Mouse (Mus musculus): ENCODE results near the gene Thsd4.

Gene Thsd4

DNA sequence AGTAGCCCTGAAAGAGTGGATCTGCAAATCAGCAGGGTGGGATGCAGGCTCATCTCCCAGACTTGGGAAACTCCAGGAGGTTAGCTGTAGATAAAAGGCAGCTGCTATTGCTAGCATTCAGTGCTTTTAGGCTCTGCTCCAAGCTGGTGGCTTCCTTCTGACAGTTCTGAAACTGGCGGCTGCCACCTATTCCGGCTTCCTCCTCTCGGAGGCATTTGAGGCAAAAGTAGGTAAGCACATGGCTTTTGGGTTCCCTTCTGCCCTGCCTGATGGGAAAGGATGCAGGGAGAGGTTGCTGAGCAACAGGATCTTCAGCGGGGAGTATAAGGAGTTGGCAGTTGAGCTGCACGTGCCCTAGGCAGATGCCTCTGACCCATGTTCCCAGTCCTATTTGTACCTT lies 65.2 kb downstream of the Thsd4 start:
- DNase-seq (ENCODE audit: low read depth) = no peak

DNA sequence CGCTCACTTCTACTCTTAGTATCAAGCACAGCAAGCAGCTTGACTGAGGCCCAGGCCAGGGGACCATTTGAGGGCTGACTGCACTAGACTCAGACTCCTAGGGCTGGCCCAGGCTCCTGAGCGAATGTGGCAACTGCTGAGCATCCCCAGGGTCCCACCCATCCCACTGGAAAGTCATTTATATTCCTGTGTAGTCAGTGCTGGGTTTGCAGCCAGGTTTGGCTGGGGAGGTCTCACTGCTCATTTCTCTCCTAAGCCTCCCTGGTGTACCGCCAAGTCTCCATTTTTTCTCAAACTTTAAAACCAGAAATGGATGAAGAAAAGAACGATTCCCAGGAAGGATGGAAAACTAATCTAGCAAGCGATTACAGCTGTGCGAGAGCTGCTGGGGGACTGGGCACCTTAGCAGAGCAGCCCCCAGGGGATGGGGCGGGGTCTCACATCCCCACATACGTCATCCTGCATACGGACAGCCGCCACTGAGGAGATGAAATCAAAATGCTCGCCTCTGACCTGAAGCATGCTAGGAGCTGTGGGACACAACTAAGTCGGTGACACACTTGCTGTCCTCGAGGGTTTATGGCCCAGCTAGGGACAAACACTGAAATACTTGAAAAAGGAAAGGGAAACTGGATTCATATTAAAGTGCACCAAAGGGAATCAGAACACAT lies 67.3 kb downstream of the Thsd4 start:
- no peak for DNase-seq (ENCODE audit: low read depth)

DNA sequence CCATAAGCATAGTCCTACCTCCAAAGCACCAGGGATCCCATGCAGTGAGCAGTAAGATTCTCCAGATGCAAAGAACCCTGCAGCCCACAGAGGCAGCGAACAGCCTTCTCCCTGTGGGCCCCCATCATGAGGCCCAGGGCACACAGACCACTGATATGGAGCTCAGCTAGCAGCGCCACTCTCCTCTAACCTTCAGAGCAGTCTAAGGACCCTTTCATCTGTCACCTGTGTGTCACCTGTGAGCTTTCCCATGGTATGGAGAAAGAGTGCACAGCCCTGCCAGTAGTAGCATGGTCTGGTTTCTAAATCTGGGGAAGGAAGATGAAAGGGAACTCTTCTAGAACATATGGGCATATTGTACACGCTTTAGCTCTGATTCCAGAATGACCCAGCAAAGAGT lies 72.3 kb downstream of the Thsd4 start:
- no peak for DNase-seq (ENCODE audit: low read depth)

GRCm38 (mm10) chr9:60445821-60446220 lies 76.0 kb downstream of the Thsd4 start:
- no peak for DNase-seq (ENCODE audit: low read depth)

DNA sequence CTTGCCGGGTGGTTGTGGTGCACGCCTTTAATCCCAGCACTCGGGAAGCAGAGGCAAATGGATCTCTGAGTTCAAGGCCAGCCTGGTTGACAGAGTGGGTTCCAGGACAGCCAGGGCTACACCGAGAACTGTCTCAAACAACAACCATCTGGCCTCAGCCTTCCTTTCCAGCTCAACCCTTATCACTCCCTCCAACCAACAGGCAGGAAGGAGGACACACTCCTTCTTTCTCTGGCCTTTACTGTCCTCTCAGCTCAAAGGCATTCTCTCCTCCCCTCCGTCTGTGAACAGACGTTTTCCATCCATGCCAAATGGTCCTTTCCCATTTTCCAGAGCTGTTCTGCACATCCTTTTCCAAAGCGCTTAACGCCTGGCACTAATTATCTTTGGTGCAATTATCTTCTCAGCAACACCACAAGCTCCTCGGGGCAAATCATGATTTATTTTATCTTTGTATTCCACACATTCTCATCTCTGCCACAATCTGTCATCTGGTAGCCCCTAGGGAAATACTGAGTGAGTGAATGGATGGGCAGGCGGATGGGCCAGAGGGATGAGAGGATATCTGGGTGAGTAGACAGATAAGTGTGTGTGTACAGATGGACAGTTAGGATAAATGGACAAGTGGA lies 80.5 kb downstream of the Thsd4 start:
- DNase-seq (ENCODE audit: low read depth) = no peak

- DNase-seq (ENCODE audit: low read depth) = no peak
Measured at GRCm38 (mm10) chr9:60440506-60440905, 81.3 kb downstream of the Thsd4 start.

DNA sequence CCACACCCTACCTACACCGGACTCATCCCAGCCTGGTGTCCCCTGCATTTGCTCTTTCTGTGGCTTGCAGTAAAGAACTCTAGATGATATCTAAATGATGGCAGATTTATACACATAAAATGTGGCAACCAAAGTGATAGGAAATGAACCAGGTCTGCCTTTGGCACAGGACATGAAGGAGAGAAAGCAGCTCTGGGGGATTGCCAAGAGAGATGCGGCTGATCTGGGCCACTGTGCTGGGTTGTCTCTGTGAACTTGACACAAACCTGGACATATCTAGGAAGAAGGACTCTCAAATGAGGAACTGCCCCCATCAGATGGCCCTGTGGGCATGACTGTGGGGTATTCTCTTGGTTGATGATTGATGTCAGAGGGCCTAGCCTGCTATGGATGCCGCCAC lies 85.6 kb downstream of the Thsd4 start:
- DNase-seq (ENCODE audit: low read depth) = no peak

- DNase-seq (ENCODE audit: low read depth) = no peak
Measured at GRCm38 (mm10) chr9:60434093-60434492, 87.8 kb downstream of the Thsd4 start.

DNA sequence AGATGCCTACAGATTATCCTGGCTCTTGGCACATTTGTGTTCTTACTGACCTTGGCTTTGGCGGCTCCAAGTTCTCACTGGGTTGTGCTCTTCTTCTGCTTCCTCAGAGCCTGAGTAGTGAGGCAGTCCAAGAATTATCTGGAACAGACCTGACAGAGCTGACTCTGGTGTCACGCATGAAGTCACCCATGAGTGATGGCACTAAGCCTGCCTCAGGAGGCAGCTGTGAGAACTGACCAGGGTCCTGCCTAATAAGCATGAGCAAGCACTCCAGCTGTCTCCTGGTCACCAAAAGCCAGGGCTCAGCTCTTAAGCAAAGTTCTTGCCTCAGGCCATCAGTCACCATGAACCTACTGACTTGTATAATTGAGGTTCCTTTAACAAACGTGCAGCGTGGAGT lies 89.9 kb downstream of the Thsd4 start:
- no peak for DNase-seq (ENCODE audit: low read depth)

DNA sequence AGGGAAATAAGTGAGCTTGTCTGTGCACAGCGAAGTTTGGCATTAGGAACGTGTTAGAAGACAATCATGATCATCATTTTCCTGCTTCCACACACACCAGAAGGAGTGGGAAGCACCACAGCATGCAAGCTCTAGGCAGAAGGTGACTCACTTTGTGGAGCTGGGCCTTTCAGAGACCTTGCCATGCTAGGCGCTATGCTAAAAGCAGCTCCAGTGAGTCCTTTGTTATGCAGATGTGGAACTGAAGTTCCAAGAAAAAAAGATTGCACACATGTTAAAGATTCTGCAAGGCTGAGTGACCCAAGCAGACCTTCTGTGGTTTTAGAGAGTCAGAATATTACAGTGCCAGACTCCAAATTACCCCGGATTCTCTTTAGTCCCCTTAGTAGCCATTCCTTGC lies 91.8 kb downstream of the Thsd4 start:
- no peak for DNase-seq (ENCODE audit: low read depth)

GRCm38 (mm10) chr9:60414076-60414755 lies 107.6 kb downstream of the Thsd4 start:
- DNase-seq (ENCODE audit: low read depth) = no peak

DNA sequence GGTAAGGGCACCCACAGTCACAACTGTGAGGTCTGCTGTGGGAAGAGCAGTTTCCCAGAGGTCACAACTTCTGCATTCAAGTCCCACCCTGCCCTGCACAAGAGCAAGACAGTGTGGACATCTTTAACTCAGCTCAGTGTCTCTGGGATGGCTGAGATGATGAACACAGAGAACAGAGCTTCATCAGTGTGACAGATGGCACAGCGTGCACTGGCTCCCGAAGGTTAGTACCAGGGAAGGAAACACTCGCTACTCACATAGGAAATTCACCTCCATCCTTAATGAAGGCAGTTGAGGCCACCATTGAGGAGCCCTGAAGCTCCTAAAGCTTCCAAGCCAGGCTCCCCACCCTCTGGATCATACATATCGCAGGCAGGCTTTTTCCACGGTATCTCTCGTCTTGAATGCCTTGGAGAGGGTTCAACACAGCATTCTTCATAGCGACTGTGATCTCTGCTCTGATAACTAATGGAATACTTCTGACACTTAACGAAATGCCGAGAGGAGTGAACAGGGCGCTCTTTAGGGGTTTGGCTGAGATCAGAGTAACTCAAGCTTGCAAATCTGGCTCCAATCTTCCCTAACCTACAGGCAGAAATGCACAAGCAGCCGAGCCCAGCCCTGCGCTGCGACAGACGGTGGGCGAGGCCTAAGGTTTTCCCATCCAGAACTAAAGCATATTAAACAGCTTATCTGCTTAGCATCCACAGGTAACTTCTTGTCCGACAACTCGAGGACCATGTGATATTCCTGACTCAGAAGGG lies 110.8 kb downstream of the Thsd4 start:
- DNase-seq (ENCODE audit: low read depth) = no peak

DNA sequence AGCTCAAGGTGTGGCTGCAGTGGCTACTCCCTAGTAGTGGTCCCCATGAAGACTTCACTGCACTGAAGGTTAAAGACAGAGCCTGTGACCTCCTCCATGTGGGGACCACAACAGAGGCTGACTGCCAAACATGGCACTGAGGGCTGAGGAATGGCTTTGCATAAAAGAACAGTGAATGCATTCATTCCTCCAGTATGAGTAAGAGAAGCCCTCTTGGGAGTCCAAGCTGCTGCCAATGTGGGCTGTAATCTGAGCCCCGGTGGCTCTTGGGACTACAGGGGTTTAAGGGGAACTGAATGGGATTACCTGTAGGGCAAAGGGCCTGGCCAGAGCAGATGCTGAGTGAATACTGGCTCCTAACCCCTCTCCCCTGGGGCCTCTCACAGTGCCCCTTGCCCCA lies 114.5 kb downstream of the Thsd4 start:
- peak; percentile 63 for DNase-seq (ENCODE audit: low read depth)

DNA sequence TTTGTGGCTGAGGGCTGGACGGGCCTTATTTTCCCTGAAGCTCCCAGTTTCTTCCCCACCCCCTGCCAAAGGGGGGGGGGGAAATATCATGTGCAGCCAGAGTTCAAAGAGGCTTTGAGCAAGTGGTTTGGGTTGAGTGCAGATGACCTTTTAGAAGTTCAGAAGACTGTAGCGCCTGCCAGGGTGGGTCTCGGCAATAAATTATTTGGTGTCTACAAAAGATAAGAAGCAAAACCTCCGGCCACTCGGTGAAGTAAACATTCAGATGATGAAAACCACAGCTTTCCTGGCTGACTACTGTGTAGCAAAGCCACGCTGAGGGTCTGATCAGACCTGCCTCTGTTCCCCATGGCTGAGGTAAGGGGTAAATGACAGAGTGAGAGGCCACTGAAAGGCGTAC lies 116.1 kb downstream of the Thsd4 start:
- no peak for DNase-seq (ENCODE audit: low read depth)

GRCm38 (mm10) chr9:60402681-60403080 lies 119.2 kb downstream of the Thsd4 start:
- DNase-seq (ENCODE audit: low read depth) = no peak

- no peak for DNase-seq (ENCODE audit: low read depth)
Measured at GRCm38 (mm10) chr9:60400001-60400400, 121.8 kb downstream of the Thsd4 start.

- DNase-seq (ENCODE audit: low read depth) = no peak
Measured at GRCm38 (mm10) chr9:60398073-60398472, 123.8 kb downstream of the Thsd4 start.

- DNase-seq (ENCODE audit: low read depth) = no peak
Measured at GRCm38 (mm10) chr9:60396096-60396495, 125.8 kb downstream of the Thsd4 start.

- DNase-seq (ENCODE audit: low read depth) = no peak
Measured at GRCm38 (mm10) chr9:60392916-60393315, 128.9 kb downstream of the Thsd4 start.

GRCm38 (mm10) chr9:60384751-60385150 lies 137.1 kb downstream of the Thsd4 start:
- DNase-seq (ENCODE audit: low read depth) = no peak

DNA sequence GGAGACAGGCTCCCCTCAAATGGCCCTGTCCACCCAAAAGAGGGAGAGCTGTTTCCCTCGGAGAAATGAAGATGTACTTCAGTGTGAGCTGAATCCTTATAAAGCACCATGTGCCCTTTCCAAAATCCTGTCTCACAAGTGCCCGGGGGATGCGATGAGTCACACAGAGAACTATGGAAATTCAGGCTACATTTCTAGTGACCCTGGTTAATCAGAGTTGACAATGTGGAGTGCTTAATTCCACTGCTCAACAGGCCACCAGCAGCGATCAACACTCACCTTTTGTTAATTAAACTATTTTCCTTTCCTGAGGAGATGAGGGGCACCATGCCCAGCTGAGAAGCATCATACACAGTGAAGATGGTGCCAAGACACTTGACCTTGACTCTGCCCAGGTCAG lies 138.9 kb downstream of the Thsd4 start:
- no peak for DNase-seq (ENCODE audit: low read depth)

GRCm38 (mm10) chr9:60382526-60382925 lies 139.3 kb downstream of the Thsd4 start:
- no peak for DNase-seq (ENCODE audit: low read depth)

DNA sequence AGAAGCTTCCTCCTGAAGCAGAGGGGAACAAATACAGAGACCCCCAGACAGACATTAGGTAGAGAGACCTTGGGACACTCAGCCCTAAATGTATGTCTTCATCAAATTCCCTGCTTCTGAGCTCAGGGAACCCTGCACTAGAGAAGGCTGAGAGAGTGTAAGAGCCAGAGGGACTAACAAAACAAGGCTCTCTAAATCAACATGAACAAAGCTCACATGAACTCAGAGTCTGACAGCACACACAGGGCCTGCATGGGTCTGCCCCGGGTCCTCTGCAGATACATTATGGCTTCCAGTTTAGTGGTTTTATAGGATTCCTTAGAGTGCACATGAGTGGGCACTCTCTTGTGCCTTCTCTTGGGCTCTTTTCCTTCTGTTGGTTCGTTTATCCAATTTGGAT lies 140.8 kb downstream of the Thsd4 start:
- DNase-seq (ENCODE audit: low read depth) = no peak
